Mouse (Mus musculus) cerebellum, adult 11-12 months (tissue): ENCODE results near the gene Rrnad1.
"Not testable (repeated sequence)": the region's sequence is repeated elsewhere in the genome, so short reads cannot be mapped to it uniquely, and the experiment has no call there.

ENCODE experiments used
- DNase-seq: peaks from one replicate; pipeline ENCODE4 v3.0.0; 2022

Rrnad1 gene

GRCm38 (mm10) chr3:87913491-87913890 is 17.0 kb downstream of the Rrnad1 start:
- DNase-seq: no peak

- peak; percentile 78 for DNase-seq
These were observed 19.9 kb downstream of the Rrnad1 start for GRCm38 (mm10) chr3:87910573-87911141.

GRCm38 (mm10) chr3:87909874-87910273 is 20.6 kb downstream of the Rrnad1 start:
- peak; percentile 46 for DNase-seq

- peak; percentile 19 for DNase-seq
These were observed 21.1 kb downstream of the Rrnad1 start for GRCm38 (mm10) chr3:87909381-87909780.

GRCm38 (mm10) chr3:87907906-87908305 is 22.6 kb downstream of the Rrnad1 start:
- DNase-seq: peak; percentile 29

- DNase-seq: peak; percentile 67
These were observed 23.3 kb downstream of the Rrnad1 start for GRCm38 (mm10) chr3:87906981-87907857.

- peak; percentile 80 for DNase-seq
These were observed 23.9 kb downstream of the Rrnad1 start for GRCm38 (mm10) chr3:87906601-87906980.

GRCm38 (mm10) chr3:87905880-87906485 is 24.5 kb downstream of the Rrnad1 start, which contains the start of gene Hdgf:
Gene Hdgf, plus strand, starts transcription at chr3:87906321.
- peak; percentile 96 for DNase-seq

- DNase-seq: no peak
These were observed 26.7 kb downstream of the Rrnad1 start for GRCm38 (mm10) chr3:87903821-87904220.

GRCm38 (mm10) chr3:87901959-87902358 is 28.6 kb downstream of the Rrnad1 start:
- DNase-seq: not testable (repeated sequence)

GRCm38 (mm10) chr3:87901036-87901624 is 29.4 kb downstream of the Rrnad1 start:
- DNase-seq: no peak

- DNase-seq: no peak
These were observed 30.7 kb downstream of the Rrnad1 start for GRCm38 (mm10) chr3:87899776-87900175.

GRCm38 (mm10) chr3:87899266-87899665 is 31.3 kb downstream of the Rrnad1 start:
- DNase-seq: no peak

GRCm38 (mm10) chr3:87893367-87893905 is 37.1 kb downstream of the Rrnad1 start:
- DNase-seq: no peak

GRCm38 (mm10) chr3:87891481-87891880 is 39.0 kb downstream of the Rrnad1 start:
- DNase-seq: no peak

- DNase-seq: not testable (repeated sequence)
These were observed 43.1 kb downstream of the Rrnad1 start for GRCm38 (mm10) chr3:87887400-87887799.

- DNase-seq: peak; percentile 71
These were observed 44.1 kb downstream of the Rrnad1 start for GRCm38 (mm10) chr3:87886416-87886815.

GRCm38 (mm10) chr3:87886004-87886365 is 44.5 kb downstream of the Rrnad1 start:
- no peak for DNase-seq

GRCm38 (mm10) chr3:87885281-87886003 is 45.1 kb downstream of the Rrnad1 start, which contains the start of gene Prcc:
Gene Prcc, minus strand, starts transcription at chr3:87885608.
- peak; percentile 96 for DNase-seq

- DNase-seq: peak; percentile 83
These were observed 45.7 kb downstream of the Rrnad1 start for GRCm38 (mm10) chr3:87884708-87885251.

- DNase-seq: no peak
These were observed 46.2 kb downstream of the Rrnad1 start for GRCm38 (mm10) chr3:87884291-87884690.

- no peak for DNase-seq
These were observed 52.8 kb downstream of the Rrnad1 start for GRCm38 (mm10) chr3:87877730-87878129.
